Comparison of ENCODE assay signal across 18 mouse cellular contexts in genomic region chr1:194208034-194209000, GRCm38 (mm10).
DNase-seq lines count a peak whose midpoint lies in the region; ATAC-seq and TF ChIP-seq lines count a peak whose summit lies in the region.
"Had no signal": no experiment of that assay in that cellular context is flagged by ENCODE, and none has a peak within 500 bp of the region (broad histone marks: within the 10 kb centered on the region; RNA-seq: fewer than 3 reads in every experiment).

No protein-coding gene starts in this region.

- H3K4me2 ChIP-seq in forebrain, embryonic 14.5 days (ENCODE audit: low read length): peak overlapping the region; percentile 10; the same call in 1 of the 2 replicates
- H3K4me2 ChIP-seq in hindbrain, embryonic 15.5 days: peak overlapping the region; percentile 30; the same call in 1 of the 2 replicates
- H3K4me2 ChIP-seq in midbrain, postnatal 0 days (ENCODE audit: low read depth, low read length, poor library complexity, severe bottlenecking): 0 out of 2 replicates have a peak overlapping the region, but pooled peaks have one; percentile 5
- H3K4me2 ChIP-seq: heart, embryonic 15.5 days had no signal

- no peaks in the 10 kb centered on the region for H3K27me3 ChIP-seq in forebrain, embryonic 14.5 days (replicated peaks; ENCODE audit: control insufficient read depth, insufficient read depth, low read length)
- no peaks in the 10 kb centered on the region for H3K27me3 ChIP-seq in hindbrain, embryonic 15.5 days
- H3K27me3 ChIP-seq in midbrain, postnatal 0 days (ENCODE audit: insufficient read depth, low read length): no peaks in the 10 kb centered on the region
- H3K27me3 ChIP-seq: heart, embryonic 15.5 days; megakaryocyte, embryonic 14.5 days had no signal

- peak; percentile 76 for DNase-seq in forebrain, embryonic 14.5 days (ENCODE audit: low spot score)
- peak; percentile 27 for DNase-seq in midbrain, postnatal 0 days (ENCODE audit: low spot score)
- DNase-seq in lung, postnatal 4 days: no peak
- DNase-seq in T-cell, adult 2 months (ENCODE audit: low spot score): no peak
- DNase-seq in heart, postnatal 4 days: no peak
- DNase-seq in gastrocnemius, postnatal 4 days (ENCODE audit: low spot score in 2 of 2): no peak
- DNase-seq: cerebellum, adult 9-11 months; gastrocnemius, postnatal 25 days; kidney, postnatal 10 days; layer of hippocampus, adult 9-11 months; liver; lung, adult 2 months; right cerebral cortex, postnatal 25 days had no signal

- H3K4me1 ChIP-seq in forebrain, embryonic 14.5 days (ENCODE audit: control insufficient read depth, insufficient read depth, low read length): 0 out of 2 replicates have a peak, but pooled peaks cover 4% of the 10 kb centered on the region
- H3K4me1 ChIP-seq in hindbrain, embryonic 15.5 days (replicated peaks): peaks cover 9% of the 10 kb centered on the region; the same call in 1 of the 2 replicates
- H3K4me1 ChIP-seq in midbrain, postnatal 0 days (ENCODE audit: insufficient read depth, low read length): no peaks in the 10 kb centered on the region
- H3K4me1 ChIP-seq: heart, embryonic 15.5 days; megakaryocyte, embryonic 14.5 days had no signal

- H3K36me3 ChIP-seq in forebrain, embryonic 14.5 days (ENCODE audit: control insufficient read depth, insufficient read depth, low read length): no peaks in the 10 kb centered on the region
- no peaks in the 10 kb centered on the region for H3K36me3 ChIP-seq in hindbrain, embryonic 15.5 days
- H3K36me3 ChIP-seq in midbrain, postnatal 0 days (ENCODE audit: insufficient read depth, low read length): no peaks in the 10 kb centered on the region
- H3K36me3 ChIP-seq: G1E; heart, embryonic 15.5 days had no signal

- WGBS in forebrain, embryonic 14.5 days: 24% methylated on average over 14 of the region's 14 CpGs
- WGBS in hindbrain, embryonic 15.5 days: 21% methylated on average over 14 of the region's 14 CpGs
- WGBS in midbrain, postnatal 0 days: 16% methylated on average over 14 of the region's 14 CpGs

- no peak for TF ChIP-seq CTCF in midbrain, postnatal 0 days (IDR thresholded peaks at IDR 0.05)

- ATAC-seq in common myeloid progenitor, adult 5-6 weeks (replicated peaks; ENCODE audit: low read depth, poor library complexity, severe bottlenecking): 0 out of 2 replicates have a peak, but pooled peaks have one; percentile 25
- ATAC-seq in forebrain, embryonic 14.5 days: peak; percentile 86
- ATAC-seq in hindbrain, embryonic 15.5 days (ENCODE audit: low FRiP score, low read depth): peak; percentile 75; the same call in 1 of the 2 replicates
- ATAC-seq in midbrain, postnatal 0 days (ENCODE audit: low FRiP score): no peak; the same call in 1 of the 2 replicates

- no peaks in the 10 kb centered on the region for H3K9me3 ChIP-seq in forebrain, embryonic 14.5 days (replicated peaks; ENCODE audit: control insufficient read depth, low read length)
- H3K9me3 ChIP-seq in hindbrain, embryonic 15.5 days: no peaks in the 10 kb centered on the region
- no peaks in the 10 kb centered on the region for H3K9me3 ChIP-seq in midbrain, postnatal 0 days (ENCODE audit: low read length)
- H3K9me3 ChIP-seq: G1E; heart, embryonic 15.5 days; megakaryocyte, embryonic 14.5 days had no signal

- H3K4me3 ChIP-seq in forebrain, embryonic 14.5 days (ENCODE audit: low read depth, low read length): no peak overlapping the region
- no peak overlapping the region for H3K4me3 ChIP-seq in hindbrain, embryonic 15.5 days
- H3K4me3 ChIP-seq in midbrain, postnatal 0 days (ENCODE audit: low read depth, low read length): no peak overlapping the region
- H3K4me3 ChIP-seq: heart, embryonic 15.5 days; megakaryocyte, embryonic 14.5 days had no signal

- no peak overlapping the region for H3K9ac ChIP-seq in forebrain, embryonic 14.5 days (ENCODE audit: low read length)
- H3K9ac ChIP-seq in hindbrain, embryonic 15.5 days: no peak overlapping the region
- no peak overlapping the region for H3K9ac ChIP-seq in midbrain, postnatal 0 days (replicated peaks; ENCODE audit: low read length, poor library complexity, severe bottlenecking)
- H3K9ac ChIP-seq: heart, embryonic 15.5 days had no signal

- peak overlapping the region; percentile 65 for H3K27ac ChIP-seq in forebrain, embryonic 14.5 days (ENCODE audit: low read depth, low read length)
- peak overlapping the region; percentile 55 for H3K27ac ChIP-seq in hindbrain, embryonic 15.5 days (replicated peaks)
- H3K27ac ChIP-seq in midbrain, postnatal 0 days (ENCODE audit: low read depth, low read length): no peak overlapping the region
- H3K27ac ChIP-seq: heart, embryonic 15.5 days had no signal

Comparison
In these comparisons a context has a peak if more than half of its experiments do, and no peak if none do; other contexts are left out.
1. DNase-seq: peak in forebrain, embryonic 14.5 days (single experiment) and midbrain, postnatal 0 days (single experiment); none in lung, postnatal 4 days (0 of 2), T-cell, adult 2 months (single experiment), heart, postnatal 4 days (single experiment) and gastrocnemius, postnatal 4 days (0 of 2).
2. Peak in every context shown above with its lines, with median percentiles within 50 percentile points of each other: H3K4me2 ChIP-seq.